In the genomic region with DNA sequence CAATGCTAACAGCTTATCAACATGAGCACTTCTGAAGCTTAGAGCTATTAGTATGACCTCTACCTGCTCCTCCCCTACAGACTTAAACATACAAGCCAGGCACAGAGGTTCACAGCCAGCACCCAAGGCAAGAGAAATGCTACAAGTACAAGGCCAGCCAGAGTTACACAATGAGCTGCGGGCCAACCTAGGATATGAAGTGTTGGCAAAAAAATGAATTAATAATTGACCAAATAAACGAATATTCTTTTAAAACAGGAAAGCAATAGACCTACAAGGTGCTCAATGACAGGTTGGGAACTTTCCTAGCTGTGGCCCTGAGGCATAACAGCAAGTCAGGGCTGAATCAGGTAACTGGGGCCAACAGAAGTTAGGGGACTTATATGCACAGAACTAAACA, we compare ENCODE assay signal across 19 mouse cellular contexts. TPM values are rescaled to one million over a fixed set of nuclear protein-coding genes. Genes with fewer than 3 reads are reported as not detected.
"Had no signal": no experiment of that assay in that cellular context is flagged by ENCODE, and none has a peak within 500 bp of the region (broad histone marks: within the 10 kb centered on the region; RNA-seq: fewer than 3 reads in every experiment).

No protein-coding gene starts in this region.

- H3K4me3 ChIP-seq: left cerebral cortex, adult 2 months; liver, embryonic 15.5 days; lung, embryonic 15.5 days; megakaryocyte, embryonic 14.5 days; midbrain, embryonic 10.5 days; midbrain, embryonic 13.5 days; myocyte; neural tube, embryonic 13.5 days had no signal

- H3K4me1 ChIP-seq: midbrain, embryonic 13.5 days had no signal

- H3K9ac ChIP-seq: liver, embryonic 15.5 days; lung, embryonic 15.5 days; midbrain, embryonic 13.5 days; neural tube, embryonic 13.5 days had no signal

- H3K9me3 ChIP-seq: liver, embryonic 15.5 days; lung, embryonic 15.5 days; megakaryocyte, embryonic 14.5 days; midbrain, embryonic 10.5 days; midbrain, embryonic 13.5 days; neural tube, embryonic 13.5 days had no signal

- DNase-seq: layer of hippocampus, postnatal 36 days; lung, adult 18-20 months; lung, postnatal 10 days; lung, postnatal 36 days; retina, postnatal 1 day; thymus, adult 18-20 months; thymus, postnatal 36 days had no signal

- H3K36me3 ChIP-seq: liver, embryonic 15.5 days; lung, embryonic 15.5 days; midbrain, embryonic 10.5 days; midbrain, embryonic 13.5 days; neural tube, embryonic 13.5 days had no signal

- H3K4me2 ChIP-seq: liver, embryonic 11.5 days; liver, embryonic 15.5 days; lung, embryonic 15.5 days; midbrain, embryonic 13.5 days; neural tube, embryonic 13.5 days had no signal

- ATAC-seq: intestine, postnatal 0 days; midbrain, embryonic 13.5 days; midbrain, embryonic 16.5 days had no signal

- H3K27me3 ChIP-seq: liver, embryonic 15.5 days; lung, embryonic 15.5 days; midbrain, embryonic 13.5 days; neural tube, embryonic 13.5 days had no signal

- H3K27ac ChIP-seq: left cerebral cortex, adult 2 months; liver, embryonic 15.5 days; lung, embryonic 15.5 days; midbrain, embryonic 10.5 days; midbrain, embryonic 13.5 days; neural tube, embryonic 13.5 days had no signal

RNA-seq across cellular contexts. Expression of gene Col4a2, which starts 58.1 kb away (rescaled TPM):
- total RNA-seq: neutrophil, adult 5-6 weeks had no signal

RNA-seq across cellular contexts. Expression of gene Col4a1, which starts 58.1 kb away (rescaled TPM):
- total RNA-seq: neutrophil, adult 5-6 weeks had no signal
